Mouse (Mus musculus) kidney, embryonic 14.5 days (tissue): Measurements from ENCODE around the gene Sox5. TPM values are rescaled to one million over a fixed set of nuclear protein-coding genes. Genes with fewer than 3 reads are reported as not detected.

ENCODE experiments used
- ATAC-seq: fragments of 200-750 bp; cut with Nextera tagmentation; 2 replicates; pipeline ENCODE4 v1.8.0; 2017; ENCODE audit warnings: moderate number of reproducible peaks, mild to moderate bottlenecking, moderate TSS enrichment, moderate library complexity; ENCODE audit not compliant: low FRiP score, low TSS enrichment
- H3K27ac ChIP-seq: fragments of 300-500 bp; sonication (generic); 2 replicates; pipeline ENCODE4 v1.5.1; 2014; ENCODE audit warnings: low read depth, mild to moderate bottlenecking, low read length, moderate library complexity, mixed read lengths
- H3K27me3 ChIP-seq: fragments of 300-500 bp; sonication (generic); 2 replicates; pipeline ENCODE4 v1.6.1; 2014; ENCODE audit warnings: mild to moderate bottlenecking, low read length; ENCODE audit not compliant: control insufficient read depth, insufficient read depth
- H3K36me3 ChIP-seq: fragments of 300-500 bp; sonication (generic); 2 replicates; pipeline ENCODE4 v1.6.1; 2014; ENCODE audit warnings: low read length, mixed read lengths; ENCODE audit not compliant: control insufficient read depth, insufficient read depth
- H3K4me1 ChIP-seq: fragments of 300-500 bp; sonication (generic); 2 replicates; pipeline ENCODE4 v1.6.1; 2014; ENCODE audit warnings: low read length, mixed read lengths; ENCODE audit not compliant: control insufficient read depth, insufficient read depth
- H3K4me2 ChIP-seq: fragments of 300-500 bp; sonication (generic); replicated peaks from 2 replicates; pipeline ENCODE4 v1.6.1; 2014; ENCODE audit warnings: low read depth, mild to moderate bottlenecking, low read length
- H3K4me3 ChIP-seq: fragments of 300-500 bp; sonication (generic); 2 replicates; pipeline ENCODE4 v1.5.1; 2014; ENCODE audit warnings: mild to moderate bottlenecking, low read length
- H3K9ac ChIP-seq: fragments of 300-500 bp; sonication (generic); 2 replicates; pipeline ENCODE4 v1.6.1; 2014; ENCODE audit warnings: low read depth, mild to moderate bottlenecking, low read length, moderate library complexity
- H3K9me3 ChIP-seq: fragments of 300-500 bp; sonication (generic); 2 replicates; pipeline ENCODE4 v1.6.1; 2016; ENCODE audit warnings: low read length; ENCODE audit not compliant: control insufficient read depth
- WGBS: fragments of 180-500 bp; shearing (Covaris S2); extraction: QIAGEN DNeasy Blood & Tissue Kit; methylation state at CpG from one replicate; pipeline ENCODE4 v1.1.7; 2014; 5-methylcytosine and 5-hydroxymethylcytosine counted together
- polyA plus RNA-seq: library from polyadenylated mRNA; unstranded; fragments of >200 nt; fragmentation: Nextera tagmentation; extraction: Ambion mirVana; gene quantifications from 2 replicates; pipeline ENCODE4 v1.2.1, GENCODE M21; 2014

Sox5 gene
- polyA plus RNA-seq, 1 experiment from 2014 or later = 13.0 TPM

DNA sequence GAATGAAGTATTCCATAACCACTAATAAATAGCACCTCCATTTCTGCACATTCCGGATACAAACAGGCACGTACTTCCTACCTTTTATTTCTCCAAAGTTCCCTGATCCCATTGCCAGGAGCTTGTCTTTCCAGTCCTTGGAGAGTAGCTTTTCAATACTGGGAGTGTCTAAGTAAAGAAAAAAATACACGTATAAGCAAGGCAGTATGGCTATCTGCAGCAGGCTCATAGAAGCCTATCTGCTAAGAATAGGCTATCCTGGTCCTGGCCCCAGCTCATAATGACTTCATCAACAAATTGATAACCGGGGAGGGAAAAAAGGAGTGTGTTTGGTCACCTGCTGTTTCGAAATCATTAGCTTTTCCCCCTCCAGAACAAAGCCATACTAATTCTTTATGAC, 740.6 kb downstream of the Sox5 start:
- no peaks in the 10 kb centered on the region for H3K27me3 ChIP-seq
- no peak overlapping the region for H3K4me2 ChIP-seq
- no peaks in the 10 kb centered on the region for H3K4me1 ChIP-seq
- no peak overlapping the region for H3K4me3 ChIP-seq
- no peak for ATAC-seq
- H3K27ac ChIP-seq = no peak overlapping the region
- H3K9me3 ChIP-seq = no peaks in the 10 kb centered on the region
- H3K9ac ChIP-seq = no peak overlapping the region
- WGBS = 81% methylated on average over 5 of the region's 5 CpGs
- H3K36me3 ChIP-seq = no peaks in the 10 kb centered on the region

DNA sequence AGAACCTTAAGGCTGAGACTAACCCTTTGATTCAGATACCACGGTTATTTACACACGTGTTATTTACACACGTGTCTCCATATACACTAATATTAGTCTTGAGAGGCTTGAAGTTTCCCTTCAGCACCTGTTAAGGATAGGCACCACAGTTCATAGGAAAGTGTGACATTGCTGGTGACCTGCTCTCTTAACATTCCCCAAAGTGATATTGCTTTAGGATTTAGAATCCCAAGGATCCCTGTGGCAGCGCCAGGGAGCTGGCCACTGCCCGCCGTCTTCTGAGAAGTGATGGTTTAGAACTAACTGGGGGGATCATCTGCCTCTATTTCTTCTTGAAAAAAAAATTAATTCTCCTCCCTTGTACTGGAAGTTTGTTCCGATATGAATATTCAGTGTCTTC, 741.4 kb downstream of the Sox5 start:
- no peaks in the 10 kb centered on the region for H3K36me3 ChIP-seq
- H3K4me1 ChIP-seq = no peaks in the 10 kb centered on the region
- no peaks in the 10 kb centered on the region for H3K27me3 ChIP-seq
- H3K9ac ChIP-seq = no peak overlapping the region
- no peak overlapping the region for H3K27ac ChIP-seq
- no peak overlapping the region for H3K4me3 ChIP-seq
- no peak for ATAC-seq
- H3K4me2 ChIP-seq = no peak overlapping the region
- WGBS = 96% methylated on average over 7 of the region's 7 CpGs
- H3K9me3 ChIP-seq = no peaks in the 10 kb centered on the region

DNA sequence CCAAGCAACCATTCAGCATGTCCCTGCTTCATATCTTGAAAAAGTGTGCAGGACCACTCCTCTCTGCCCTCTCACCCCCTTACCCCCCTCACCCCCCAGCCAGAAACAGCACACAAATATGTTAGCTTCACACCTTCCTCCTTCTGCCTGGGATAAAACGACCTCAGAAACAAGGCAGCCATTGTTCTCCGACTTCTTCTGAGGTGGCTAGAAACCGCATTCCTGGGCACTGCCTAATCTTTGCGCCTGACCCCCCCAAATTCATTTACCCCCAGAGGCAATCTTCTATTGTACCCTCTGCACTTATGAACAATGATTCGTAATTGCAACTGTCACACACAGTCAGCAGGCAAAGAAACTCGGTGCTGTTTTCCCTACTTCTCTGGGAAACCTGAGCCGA, 742.6 kb downstream of the Sox5 start:
- Histone ChIP-seq H3K4me3 (no peak overlapping the region), H3K4me1 (no peaks in the 10 kb centered on the region), H3K27ac (no peak overlapping the region), H3K9ac (no peak overlapping the region), H3K36me3 (no peaks in the 10 kb centered on the region), H3K27me3 (no peaks in the 10 kb centered on the region), H3K9me3 (no peaks in the 10 kb centered on the region), H3K4me2 (no peak overlapping the region)
- 36% methylated on average over 7 of the region's 7 CpGs for WGBS
- ATAC-seq = no peak

DNA sequence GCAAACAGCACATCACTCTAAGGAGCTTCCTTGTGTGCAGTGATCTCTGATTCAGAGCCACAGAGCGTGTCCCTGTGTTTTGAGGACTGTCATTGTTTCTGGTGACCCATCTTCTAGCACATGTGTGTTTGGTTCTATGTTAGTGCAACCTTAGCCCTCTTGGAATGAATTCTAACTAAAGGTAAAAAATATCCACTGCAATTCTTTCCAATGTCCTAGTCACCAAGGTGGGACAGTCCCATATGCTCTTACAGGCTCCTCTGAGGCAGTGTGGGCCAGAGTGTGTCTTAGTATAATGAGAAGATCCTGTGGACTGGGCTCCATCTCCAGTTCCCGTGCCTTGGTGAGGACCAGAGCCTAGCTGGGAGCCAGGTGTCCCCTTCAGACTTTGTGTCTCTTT, 748.6 kb downstream of the Sox5 start:
- H3K9ac ChIP-seq = no peak overlapping the region
- H3K36me3 ChIP-seq = no peaks in the 10 kb centered on the region
- WGBS = 93% methylated on average over 2 of the region's 2 CpGs
- no peaks in the 10 kb centered on the region for H3K9me3 ChIP-seq
- H3K4me3 ChIP-seq = no peak overlapping the region
- no peaks in the 10 kb centered on the region for H3K4me1 ChIP-seq
- no peak overlapping the region for H3K27ac ChIP-seq
- no peak overlapping the region for H3K4me2 ChIP-seq
- no peaks in the 10 kb centered on the region for H3K27me3 ChIP-seq
- no peak for ATAC-seq

DNA sequence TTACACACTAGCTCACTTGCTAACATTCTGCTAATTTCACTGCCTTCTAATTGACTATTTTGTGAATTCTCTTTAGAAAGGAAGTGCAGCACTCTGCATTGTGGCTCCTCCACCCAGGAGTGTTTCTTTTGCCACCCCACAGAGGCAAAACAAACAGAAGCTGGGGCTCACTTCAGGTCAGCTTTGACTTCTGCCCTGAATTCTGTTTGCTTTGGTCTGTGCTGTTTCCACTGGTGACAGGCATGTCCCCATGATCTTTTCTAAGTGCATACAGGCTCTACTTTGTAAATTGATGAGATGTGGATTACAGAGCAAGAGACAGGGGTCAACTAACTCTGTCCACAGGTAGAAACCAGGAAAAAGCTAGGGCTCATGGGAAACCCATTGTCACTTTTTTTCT, 764.8 kb downstream of the Sox5 start:
- H3K27me3 ChIP-seq = no peaks in the 10 kb centered on the region
- no peak overlapping the region for H3K4me2 ChIP-seq
- no peaks in the 10 kb centered on the region for H3K36me3 ChIP-seq
- H3K27ac ChIP-seq = no peak overlapping the region
- no peaks in the 10 kb centered on the region for H3K9me3 ChIP-seq
- no peak overlapping the region for H3K4me3 ChIP-seq
- H3K4me1 ChIP-seq = no peaks in the 10 kb centered on the region
- no peak overlapping the region for H3K9ac ChIP-seq
- no peak for ATAC-seq

DNA sequence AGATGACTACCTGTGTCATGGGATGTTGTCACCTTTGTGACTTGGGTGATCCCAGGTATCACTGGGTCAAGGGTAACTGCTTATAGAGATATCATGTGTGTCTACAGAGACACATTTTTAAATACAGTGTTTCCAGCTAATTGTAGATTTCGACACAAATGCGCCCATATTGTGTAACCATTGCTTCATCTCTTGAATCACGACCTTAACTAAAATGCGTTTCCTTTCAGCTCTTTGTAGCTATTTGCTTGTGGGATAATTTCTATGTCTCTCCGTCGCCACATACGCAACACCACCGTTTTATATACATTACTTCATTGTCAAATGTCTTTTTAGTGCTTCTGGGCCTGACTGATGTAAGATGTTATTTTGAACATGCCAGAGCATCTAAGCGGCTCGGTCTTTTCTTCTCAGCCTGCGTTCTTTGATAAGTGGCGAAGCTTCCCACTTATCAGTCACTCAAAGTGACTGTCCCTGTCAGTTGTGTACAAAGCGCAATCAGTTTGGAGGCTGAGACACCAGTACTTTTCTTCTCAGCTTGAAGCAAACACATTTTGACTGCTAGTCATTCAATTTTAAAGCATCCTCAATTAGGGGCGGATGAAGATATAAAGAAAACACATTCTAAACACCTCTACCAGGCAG, 769.8 kb downstream of the Sox5 start:
- no peak for ATAC-seq
- Histone ChIP-seq H3K4me2 (no peak overlapping the region), H3K4me3 (no peak overlapping the region), H3K36me3 (no peaks in the 10 kb centered on the region), H3K9me3 (no peaks in the 10 kb centered on the region), H3K9ac (no peak overlapping the region), H3K27me3 (no peaks in the 10 kb centered on the region), H3K27ac (no peak overlapping the region), H3K4me1 (no peaks in the 10 kb centered on the region)
- WGBS = 92% methylated on average over 14 of the region's 14 CpGs

DNA sequence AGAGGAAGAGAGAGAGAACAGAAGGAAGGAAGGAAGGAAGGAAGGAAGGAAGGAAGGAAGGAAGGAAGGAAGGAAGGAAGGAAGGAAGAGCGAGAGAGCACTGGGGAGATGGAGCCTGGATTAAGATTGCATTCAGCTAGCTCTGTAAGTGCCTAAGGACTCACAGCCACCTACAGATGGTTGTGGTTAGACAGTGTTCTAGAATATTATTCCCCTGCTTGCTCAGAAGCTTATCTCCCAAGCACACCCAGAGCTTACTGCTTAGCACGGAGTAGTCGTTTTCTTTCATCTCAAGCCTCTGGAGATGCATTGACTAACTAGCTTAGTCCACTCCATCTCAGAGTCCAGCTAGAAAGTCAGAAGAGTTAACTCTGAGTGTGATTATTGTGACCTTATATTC, 770.8 kb downstream of the Sox5 start:
- H3K9me3 ChIP-seq = no peaks in the 10 kb centered on the region
- H3K4me1 ChIP-seq = no peaks in the 10 kb centered on the region
- ATAC-seq = no peak
- WGBS = 86% methylated on average over 3 of the region's 3 CpGs
- no peak overlapping the region for H3K9ac ChIP-seq
- no peaks in the 10 kb centered on the region for H3K36me3 ChIP-seq
- H3K27me3 ChIP-seq = no peaks in the 10 kb centered on the region
- H3K4me3 ChIP-seq = no peak overlapping the region
- no peak overlapping the region for H3K4me2 ChIP-seq
- H3K27ac ChIP-seq = no peak overlapping the region

DNA sequence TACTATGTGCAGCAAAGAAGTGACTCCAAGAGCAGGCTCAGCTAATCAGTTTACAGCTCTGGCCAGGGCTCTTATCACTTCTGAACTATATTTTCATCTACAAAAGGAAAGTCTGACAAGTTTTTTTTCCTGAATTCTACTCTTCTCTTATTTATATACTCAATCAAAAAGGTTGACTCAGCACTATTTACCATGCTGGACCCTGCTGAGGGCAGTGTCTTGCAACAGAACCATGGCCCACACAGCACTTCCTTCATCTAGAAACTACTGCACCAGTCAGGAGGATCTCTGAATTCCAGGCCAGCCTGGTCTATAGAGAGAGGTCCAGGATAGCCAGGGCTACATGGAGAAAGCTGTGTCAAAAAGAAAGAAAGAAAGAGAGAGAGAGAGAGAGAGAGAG, 771.5 kb downstream of the Sox5 start:
- H3K27ac ChIP-seq = no peak overlapping the region
- no peaks in the 10 kb centered on the region for H3K4me1 ChIP-seq
- ATAC-seq = no peak
- H3K36me3 ChIP-seq = no peaks in the 10 kb centered on the region
- H3K9ac ChIP-seq = no peak overlapping the region
- H3K9me3 ChIP-seq = no peaks in the 10 kb centered on the region
- H3K4me3 ChIP-seq = no peak overlapping the region
- H3K4me2 ChIP-seq = no peak overlapping the region
- H3K27me3 ChIP-seq = no peaks in the 10 kb centered on the region

DNA sequence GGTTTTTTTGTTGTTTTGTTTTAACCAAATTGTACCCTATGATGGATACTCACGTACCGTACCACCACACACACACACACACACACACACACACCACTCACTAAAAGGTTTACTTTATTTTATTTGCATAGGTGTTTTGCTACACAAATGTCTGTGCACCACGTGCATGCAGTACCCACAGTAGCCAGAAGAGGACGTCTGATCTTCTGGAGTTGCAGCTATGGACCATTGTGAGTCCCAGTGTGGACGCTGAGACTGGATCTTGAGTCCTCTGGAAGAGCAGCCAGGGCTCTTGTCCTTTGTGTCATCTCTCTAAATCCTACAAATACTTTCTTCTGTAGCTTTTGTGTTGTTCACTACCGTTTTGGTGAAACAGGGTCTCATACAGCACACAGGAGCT, 776.6 kb downstream of the Sox5 start:
- no peaks in the 10 kb centered on the region for H3K36me3 ChIP-seq
- no peak overlapping the region for H3K9ac ChIP-seq
- 89% methylated on average over 6 of the region's 6 CpGs for WGBS
- H3K4me2 ChIP-seq = no peak overlapping the region
- H3K4me1 ChIP-seq = no peaks in the 10 kb centered on the region
- no peaks in the 10 kb centered on the region for H3K27me3 ChIP-seq
- H3K9me3 ChIP-seq = no peaks in the 10 kb centered on the region
- ATAC-seq = no peak
- H3K27ac ChIP-seq = no peak overlapping the region
- H3K4me3 ChIP-seq = no peak overlapping the region
